Mouse (Mus musculus): ENCODE measurements at regions not wholly inside any gene's neighbourhood (a gene's known extent, or its start where the extent isn't known, plus 50 kb on each side); places are given as distances from the start of the nearest gene placed in this dataset.

DNA sequence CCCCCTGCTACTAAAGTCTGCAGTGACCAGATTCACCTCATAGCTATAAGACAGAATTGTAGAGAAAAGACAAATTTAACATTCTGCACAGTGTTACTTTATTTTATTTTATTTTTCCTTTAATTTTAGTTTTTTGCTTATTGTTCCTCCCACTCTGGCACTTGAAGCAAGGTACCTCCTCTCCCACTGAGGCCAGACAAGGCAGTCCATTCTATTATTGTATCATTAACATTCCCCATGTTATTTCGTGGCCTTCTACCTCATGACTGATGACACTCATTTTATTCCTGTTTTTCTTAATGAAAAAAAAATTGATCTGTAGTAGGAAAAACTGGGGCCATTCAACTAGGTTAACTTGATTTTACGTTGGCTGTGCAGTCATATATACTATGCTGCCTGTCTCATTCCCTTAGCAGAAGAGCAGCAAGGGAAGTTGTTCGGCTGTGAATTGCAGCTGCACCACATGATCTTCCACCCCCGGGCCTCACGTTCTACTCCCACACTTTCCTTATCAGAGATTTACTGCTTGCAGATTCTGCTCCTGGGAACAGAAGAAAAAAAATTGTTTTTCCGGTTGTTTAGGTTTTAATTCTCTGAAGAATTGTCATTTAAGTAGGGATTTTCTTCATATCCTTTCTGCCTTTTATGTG is 76.1 kb upstream of the Gnai1 start:
- DNase-seq (ENCODE audit: low read depth, low spot score): no peak
- Histone ChIP-seq H3K36me3 (ENCODE audit: control insufficient read depth in 1 of 2, insufficient read depth in 2 of 2, low read length in 2 of 2) (no peaks in the 10 kb centered on the region), H3K27me3 (ENCODE audit: control insufficient read depth in 1 of 2, insufficient read depth in 2 of 2, low read length in 2 of 2) (no peaks in the 10 kb centered on the region), H3K9ac (ENCODE audit: control insufficient read depth, low read depth, low read length, poor library complexity, severe bottlenecking) (no peak overlapping the region), H3K4me3 (ENCODE audit: control insufficient read depth in 1 of 2, insufficient read depth in 1 of 2, low read depth in 2 of 2, low read length in 2 of 2) (no peak overlapping the region), H3K4me1 (ENCODE audit: control insufficient read depth in 1 of 2, insufficient read depth in 2 of 2, low read length in 2 of 2) (no peaks in the 10 kb centered on the region), H3K27ac (ENCODE audit: control insufficient read depth, low read depth, low read length) (no peak overlapping the region), H3K9me3 (replicated peaks; ENCODE audit: insufficient read depth, low read length) (no peaks in the 10 kb centered on the region), H3K79me2 (ENCODE audit: control insufficient read depth, insufficient read depth, low read length, poor library complexity) (no peaks in the 10 kb centered on the region)
- TF ChIP-seq TCF12 (IDR thresholded peaks at IDR 0.05; ENCODE audit: low read depth, low read length) (no peak), MEF2A (IDR thresholded peaks at IDR 0.05; ENCODE audit: extremely low read depth, insufficient replicate concordance, low read depth, low read length, poor library complexity, severe bottlenecking) (no peak), USF1 (IDR thresholded peaks at IDR 0.05; ENCODE audit: low read depth, low read length) (peak; percentile 40; the same call in 1 of the 2 replicates), HCFC1 (IDR thresholded peaks at IDR 0.05; ENCODE audit: low read depth, low read length) (no peak), MYC (IDR thresholded peaks at IDR 0.05; ENCODE audit: low read depth, low read length) (no peak), BHLHE40 (IDR thresholded peaks at IDR 0.05; ENCODE audit: borderline replicate concordance, low read depth, low read length) (peak; percentile 38; the same call in 1 of the 2 replicates)

DNA sequence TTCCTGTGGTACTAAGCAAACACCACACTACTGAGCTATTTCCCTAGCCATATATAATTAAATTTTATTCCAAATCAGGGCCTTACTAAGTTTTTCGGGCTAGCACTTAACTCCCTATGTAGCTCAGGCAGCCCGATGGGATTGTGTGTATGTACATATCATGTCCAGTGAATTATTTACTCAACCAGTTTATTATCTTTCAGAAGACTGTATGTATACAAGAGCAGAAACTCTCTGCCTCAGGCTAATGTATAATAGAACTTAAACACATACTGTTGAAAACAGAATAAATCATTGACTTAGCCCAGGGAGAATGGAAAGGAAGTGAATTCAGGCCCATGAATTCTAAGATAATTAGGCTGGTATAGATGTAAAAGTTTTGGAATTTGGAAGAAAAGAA is 74.1 kb upstream of the Gnai1 start:
- Histone ChIP-seq H3K9ac (ENCODE audit: control insufficient read depth, low read depth, low read length, poor library complexity, severe bottlenecking) (no peak overlapping the region), H3K27me3 (ENCODE audit: control insufficient read depth in 1 of 2, insufficient read depth in 2 of 2, low read length in 2 of 2) (no peaks in the 10 kb centered on the region), H3K36me3 (ENCODE audit: control insufficient read depth in 1 of 2, insufficient read depth in 2 of 2, low read length in 2 of 2) (no peaks in the 10 kb centered on the region), H3K4me1 (ENCODE audit: control insufficient read depth in 1 of 2, insufficient read depth in 2 of 2, low read length in 2 of 2) (no peaks in the 10 kb centered on the region), H3K27ac (ENCODE audit: control insufficient read depth, low read depth, low read length) (no peak overlapping the region), H3K79me2 (ENCODE audit: control insufficient read depth, insufficient read depth, low read length, poor library complexity) (no peaks in the 10 kb centered on the region), H3K9me3 (replicated peaks; ENCODE audit: insufficient read depth, low read length) (no peaks in the 10 kb centered on the region), H3K4me3 (ENCODE audit: control insufficient read depth in 1 of 2, insufficient read depth in 1 of 2, low read depth in 2 of 2, low read length in 2 of 2) (no peak overlapping the region)
- DNase-seq (ENCODE audit: low read depth, low spot score): no peak
- TF ChIP-seq ZKSCAN1 (IDR thresholded peaks at IDR 0.05; ENCODE audit: low read depth, low read length) (no peak), USF1 (IDR thresholded peaks at IDR 0.05; ENCODE audit: low read depth, low read length) (no peak), NELFE (IDR thresholded peaks at IDR 0.05; ENCODE audit: low read depth, low read length) (no peak), ZMIZ1 (IDR thresholded peaks at IDR 0.05; ENCODE audit: low read depth, low read length) (no peak), USF2 (IDR thresholded peaks at IDR 0.05; ENCODE audit: borderline replicate concordance in 1 of 2, insufficient read depth in 1 of 2, low read depth in 1 of 2, low read length in 2 of 2) (no peak), ZC3H11A (IDR thresholded peaks at IDR 0.05; ENCODE audit: low read depth, low read length) (no peak), ELF1 (IDR thresholded peaks at IDR 0.05; ENCODE audit: low read depth, low read length) (no peak), NRF1 (IDR thresholded peaks at IDR 0.05; ENCODE audit: insufficient read depth, low read depth, low read length, poor library complexity, severe bottlenecking) (no peak), EP300 (IDR thresholded peaks at IDR 0.05; ENCODE audit: low read depth in 1 of 2, low read length in 2 of 2) (no peak), CHD2 (IDR thresholded peaks at IDR 0.05; ENCODE audit: low read length) (no peak), POLR2A (IDR thresholded peaks at IDR 0.05; ENCODE audit: control insufficient read depth in 1 of 2, insufficient read depth in 1 of 2, low read depth in 1 of 2, low read length in 2 of 2, poor library complexity in 1 of 2) (no peak), ETS1 (IDR thresholded peaks at IDR 0.05; ENCODE audit: low read depth, low read length) (no peak), ZNF384 (IDR thresholded peaks at IDR 0.05; ENCODE audit: low read depth, low read length) (no peak), SMC3 (IDR thresholded peaks at IDR 0.05; ENCODE audit: low read depth, low read length) (no peak), TCF12 (IDR thresholded peaks at IDR 0.05; ENCODE audit: low read depth, low read length) (no peak), TBP (IDR thresholded peaks at IDR 0.05; ENCODE audit: low read depth, low read length) (no peak), POLR2AphosphoS5 (IDR thresholded peaks at IDR 0.05; ENCODE audit: borderline replicate concordance, low read depth, low read length) (no peak)
